Mouse (Mus musculus): ENCODE data around the gene Gpr4.

DNA sequence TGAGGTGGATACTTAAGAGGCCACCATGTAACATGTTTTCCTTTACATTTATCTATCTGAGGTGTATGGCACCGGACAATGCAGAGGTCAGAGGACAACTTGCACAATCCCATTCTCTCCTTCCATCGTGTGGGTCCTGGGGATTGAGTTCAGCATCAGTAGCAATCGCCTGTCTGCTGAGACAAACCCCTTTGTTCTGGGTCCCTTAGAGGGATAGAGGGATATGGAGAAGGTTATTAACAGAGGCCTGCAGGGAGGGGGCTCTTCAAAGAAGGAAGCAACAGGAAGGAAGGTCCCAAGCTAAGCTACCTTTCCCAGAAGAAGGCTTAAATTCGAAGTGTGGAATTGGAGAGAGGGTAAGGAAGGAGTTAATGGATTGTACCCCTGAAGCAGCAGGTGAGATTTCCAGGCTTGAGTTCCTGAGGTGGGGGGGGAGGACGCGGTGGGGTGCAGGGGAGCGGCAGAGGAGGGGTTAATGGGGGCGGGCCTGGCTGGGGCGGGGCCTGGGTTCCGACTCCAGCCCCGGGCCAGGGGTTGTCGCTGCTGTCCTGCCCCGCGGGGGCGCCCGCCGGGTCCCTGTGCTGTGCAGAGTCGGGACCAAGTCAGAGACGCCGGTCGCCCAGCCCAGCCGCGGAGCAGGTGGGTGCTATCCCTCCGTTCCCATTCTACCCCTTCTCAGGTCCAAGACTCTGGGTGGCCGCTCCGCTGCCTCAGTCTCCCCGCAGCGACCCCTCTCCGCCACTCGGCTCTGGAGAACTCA lies at the start of gene Gpr4:
- no peak for TF ChIP-seq POLR2A (IDR thresholded peaks at IDR 0.05; ENCODE audit: insufficient read depth, low read depth, low read length)
- TF ChIP-seq CTCF (IDR thresholded peaks at IDR 0.05; ENCODE audit: insufficient read depth, low read depth, low read length) = no peak
